Mouse (Mus musculus): Measurements from ENCODE around the gene Prkag2. TPM values are rescaled to one million over a fixed set of nuclear protein-coding genes. Genes with fewer than 3 reads are reported as not detected.

Gene Prkag2
- polyA plus RNA-seq (2012; rRNA removed) = 6.9 and 9.6 TPM in 2 replicates

DNA sequence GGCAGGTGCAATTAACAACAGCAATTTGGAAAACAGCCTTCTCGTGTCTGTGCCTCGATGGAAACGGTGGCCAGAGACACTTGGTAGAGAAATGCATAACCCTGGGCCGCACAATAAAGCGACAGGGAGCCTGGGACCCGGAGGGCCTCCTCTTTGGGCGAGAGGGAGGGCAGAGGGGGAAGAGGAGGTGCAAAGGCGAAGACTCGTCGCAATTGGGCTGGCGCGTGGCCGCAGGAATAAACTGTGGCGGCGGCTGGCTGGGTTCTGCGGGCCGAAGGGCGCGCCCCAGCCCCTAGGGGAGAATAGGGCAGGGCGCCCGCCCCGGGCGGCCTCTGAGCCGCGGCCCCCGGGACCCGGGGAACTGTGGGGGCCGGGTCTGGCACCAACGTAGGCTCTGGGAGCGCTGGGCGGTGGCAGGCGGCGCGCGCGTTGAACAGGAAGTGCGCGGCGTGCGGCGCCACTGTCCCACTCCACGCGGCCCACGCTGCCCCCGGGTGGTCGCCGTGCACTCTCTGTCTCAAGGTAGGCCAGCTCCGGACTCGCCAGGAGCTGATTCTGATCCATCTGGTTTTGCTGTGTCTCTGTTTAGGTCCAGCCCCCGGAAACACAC, at the start of gene Prkag2:
Prkag2 (minus strand) TSS at position 127 of the 610 bp plus-strand sequence.

DNA sequence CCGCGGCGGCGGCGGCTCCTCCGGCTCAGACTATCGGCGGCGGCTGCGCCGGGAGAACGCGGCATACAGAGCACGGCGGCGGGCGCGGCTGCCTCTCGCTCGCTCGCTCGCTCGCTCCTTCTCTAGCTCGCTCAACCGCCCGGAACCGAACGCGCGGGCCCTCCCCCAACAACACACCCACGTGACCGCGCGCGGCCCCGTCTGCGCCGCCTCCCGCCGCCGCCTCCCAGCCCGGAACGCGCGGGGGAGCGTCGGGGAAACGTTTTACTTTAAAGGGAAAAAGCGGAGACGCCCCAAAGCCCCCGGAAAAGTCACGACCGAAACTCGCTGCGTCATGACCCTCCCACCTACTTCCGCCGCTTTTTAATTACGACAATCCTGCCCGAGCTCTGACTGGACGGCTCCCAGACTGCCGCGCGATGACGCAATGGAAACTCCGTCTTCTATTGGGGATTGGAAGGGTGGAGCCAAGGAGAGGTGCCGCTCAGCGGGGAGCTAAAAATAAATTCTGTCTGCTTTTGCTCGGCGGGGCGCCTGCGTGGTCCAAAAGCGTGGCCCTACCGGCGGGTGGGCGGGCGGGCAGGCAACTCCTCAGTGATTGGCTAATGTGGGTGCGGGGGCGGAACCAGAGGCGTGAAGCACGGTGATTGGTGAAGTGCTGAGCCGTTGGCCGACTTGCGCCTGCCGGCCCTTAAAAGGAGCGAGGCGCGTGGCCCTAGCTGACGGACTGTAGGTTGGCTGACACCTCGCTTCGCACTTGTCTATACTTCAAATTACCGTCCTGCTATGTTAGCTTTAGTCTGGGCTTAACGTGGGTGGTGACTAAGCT, 258.0 kb downstream of the Prkag2 start, which contains the start of gene Rheb:
Rheb (minus strand) TSS at position 351 of the 829 bp plus-strand sequence.

Other genes with a start within 250 kb of the Prkag2 start
- gene Galntl5, start 80.8 kb upstream of the Prkag2 start, polyA plus RNA-seq (2012; rRNA removed) = not detected in 2 replicates
- 12.1 TPM in 2 replicates for gene Galnt11, start 121.3 kb upstream of the Prkag2 start, polyA plus RNA-seq (2012; rRNA removed)
- gene E130116L18Rik, start 122.5 kb upstream of the Prkag2 start, polyA plus RNA-seq (2012; rRNA removed) = not detected in 2 replicates